Comparison of ENCODE assay signal across 20 mouse cellular contexts in genomic region chr9:25521825-25522224, GRCm38 (mm10).
"Had no signal": no experiment of that assay in that cellular context is flagged by ENCODE, and none has a peak within 500 bp of the region (broad histone marks: within the 10 kb centered on the region; RNA-seq: fewer than 3 reads in every experiment).

No protein-coding gene starts in this region.

- H3K27me3 ChIP-seq: liver, embryonic 13.5 days; megakaryocyte, embryonic 14.5 days; midbrain, embryonic 13.5 days; neural tube, embryonic 12.5 days; neural tube, embryonic 15.5 days had no signal

- DNase-seq: kidney, adult 18-20 months; kidney, postnatal 10 days; kidney, postnatal 36 days; layer of hippocampus, postnatal 36 days; liver, embryonic 13.5 days; lung, adult 2 months; lung, postnatal 14 days; lung, postnatal 4 days; right cerebral cortex, adult 18-20 months; right cerebral cortex, postnatal 14 days; right cerebral cortex, postnatal 4 days had no signal

- H3K36me3 ChIP-seq: liver, embryonic 13.5 days; midbrain, embryonic 10.5 days; midbrain, embryonic 13.5 days; neural tube, embryonic 12.5 days; neural tube, embryonic 15.5 days had no signal

- H3K4me3 ChIP-seq: left cerebral cortex, adult 2 months; liver, embryonic 13.5 days; midbrain, embryonic 10.5 days; midbrain, embryonic 13.5 days; neural tube, embryonic 12.5 days; neural tube, embryonic 15.5 days had no signal

- H3K9ac ChIP-seq: liver, embryonic 13.5 days; midbrain, embryonic 13.5 days; neural tube, embryonic 12.5 days; neural tube, embryonic 15.5 days had no signal

- H3K4me1 ChIP-seq: megakaryocyte, embryonic 14.5 days had no signal

- H3K4me2 ChIP-seq: liver, embryonic 13.5 days; midbrain, embryonic 13.5 days; neural tube, embryonic 12.5 days; neural tube, embryonic 15.5 days had no signal

- H3K27ac ChIP-seq: left cerebral cortex, adult 2 months; liver, embryonic 13.5 days; midbrain, embryonic 10.5 days; midbrain, embryonic 13.5 days; neural tube, embryonic 12.5 days; neural tube, embryonic 15.5 days; stomach, postnatal 0 days had no signal

- ATAC-seq: intestine, embryonic 16.5 days; midbrain, embryonic 13.5 days; midbrain, embryonic 16.5 days had no signal

- H3K9me3 ChIP-seq: liver, embryonic 13.5 days; midbrain, embryonic 10.5 days; midbrain, embryonic 13.5 days; neural tube, embryonic 12.5 days; neural tube, embryonic 15.5 days had no signal
